Mouse (Mus musculus) ZHBTc4 (cell line): Measurements from ENCODE around the gene Cacna1d.

Source experiments
- DNase-seq: peaks from one replicate; pipeline ENCODE4 v3.0.0-alpha.2; 2011; ENCODE audit warnings: low read depth, low spot score

Gene Cacna1d

GRCm38 (mm10) chr14:30491342-30491741, at the start of gene Cacna1d:
Cacna1d (minus strand) TSS chr14:30491455.
- DNase-seq, result peak; percentile 19

- no peak for DNase-seq
Measured at GRCm38 (mm10) chr14:30533780-30534450, 42.7 kb upstream of the Cacna1d start.

GRCm38 (mm10) chr14:30531896-30532295, 40.6 kb upstream of the Cacna1d start:
- peak; percentile 43 for DNase-seq

GRCm38 (mm10) chr14:30531431-30531830, 40.2 kb upstream of the Cacna1d start:
- peak; percentile 58 for DNase-seq

- DNase-seq, result peak; percentile 91
Measured at GRCm38 (mm10) chr14:30530726-30531269, 39.5 kb upstream of the Cacna1d start.

- peak; percentile 82 for DNase-seq
Measured at GRCm38 (mm10) chr14:30529454-30529853, 38.2 kb upstream of the Cacna1d start.

GRCm38 (mm10) chr14:30528961-30529360, 37.7 kb upstream of the Cacna1d start:
- DNase-seq, result peak; percentile 70

- DNase-seq, result peak; percentile 51
Measured at GRCm38 (mm10) chr14:30528392-30528791, 37.1 kb upstream of the Cacna1d start.

- DNase-seq, result no peak
Measured at GRCm38 (mm10) chr14:30523356-30523755, 32.1 kb upstream of the Cacna1d start.

- no peak for DNase-seq
Measured at GRCm38 (mm10) chr14:30519323-30519722, 28.1 kb upstream of the Cacna1d start.

- DNase-seq, result peak; percentile 69
Measured at GRCm38 (mm10) chr14:30515931-30516723, 24.9 kb upstream of the Cacna1d start.

GRCm38 (mm10) chr14:30512896-30513295, 21.6 kb upstream of the Cacna1d start:
- no peak for DNase-seq

- no peak for DNase-seq
Measured at GRCm38 (mm10) chr14:30510214-30510763, 19.0 kb upstream of the Cacna1d start.

- no peak for DNase-seq
Measured at GRCm38 (mm10) chr14:30504990-30505389, 13.7 kb upstream of the Cacna1d start.

- no peak for DNase-seq
Measured at GRCm38 (mm10) chr14:30498202-30498601, 6.9 kb upstream of the Cacna1d start.

GRCm38 (mm10) chr14:30494998-30495397, 3.7 kb upstream of the Cacna1d start:
- no peak for DNase-seq

- DNase-seq, result no peak
Measured at GRCm38 (mm10) chr14:30493276-30493675, 2.0 kb upstream of the Cacna1d start.

- DNase-seq, result peak; percentile 98
Measured at GRCm38 (mm10) chr14:30479361-30479948, 11.8 kb downstream of the Cacna1d start, which contains the start of gene Dcp1a. Dcp1a (plus strand) TSS chr14:30479535.

- no peak for DNase-seq
Measured at GRCm38 (mm10) chr14:30474416-30474815, 16.8 kb downstream of the Cacna1d start.

GRCm38 (mm10) chr14:30473605-30474004, 17.6 kb downstream of the Cacna1d start:
- DNase-seq, result peak; percentile 29

- DNase-seq, result no peak
Measured at GRCm38 (mm10) chr14:30463312-30463711, 27.9 kb downstream of the Cacna1d start.
